ENCODE assay signal across 18 mouse cellular contexts in genomic region chrX:164038882-164039281, GRCm38 (mm10). TPM values are rescaled to one million over a fixed set of nuclear protein-coding genes. Genes with fewer than 3 reads are reported as not detected.
DNase-seq lines count a peak whose midpoint lies in the region; ATAC-seq lines count a peak whose summit lies in the region.
"Had no signal": no experiment of that assay in that cellular context is flagged by ENCODE, and none has a peak within 500 bp of the region (broad histone marks: within the 10 kb centered on the region; RNA-seq: fewer than 3 reads in every experiment).

No protein-coding gene starts in this region.

- H3K27me3 ChIP-seq in embryonic facial prominence, embryonic 14.5 days (replicated peaks; ENCODE audit: control insufficient read depth, insufficient read depth, low read length) = peaks cover 5% of the 10 kb centered on the region; the same call in 1 of the 2 replicates
- peaks cover 77% of the 10 kb centered on the region for H3K27me3 ChIP-seq in embryonic facial prominence, embryonic 10.5 days (replicated peaks; ENCODE audit: low read depth, poor library complexity, severe bottlenecking)
- peaks cover 5% of the 10 kb centered on the region; the same call in 1 of the 2 replicates for H3K27me3 ChIP-seq in midbrain, embryonic 12.5 days
- peaks cover 2% of the 10 kb centered on the region; the same call in 1 of the 2 replicates for H3K27me3 ChIP-seq in midbrain, embryonic 11.5 days (ENCODE audit: control insufficient read depth, insufficient read depth, low read length)
- no peaks in the 10 kb centered on the region for H3K27me3 ChIP-seq in forebrain, embryonic 16.5 days (replicated peaks; ENCODE audit: control insufficient read depth, insufficient read depth, low read length)
- H3K27me3 ChIP-seq in intestine, embryonic 15.5 days (replicated peaks) = peaks cover 3% of the 10 kb centered on the region; the same call in 1 of the 2 replicates
- H3K27me3 ChIP-seq: neural tube, embryonic 15.5 days had no signal

- peak; percentile 35 for DNase-seq in embryonic facial prominence, embryonic 14.5 days (ENCODE audit: low spot score)
- DNase-seq in embryonic facial prominence, embryonic 10.5 days (ENCODE audit: low spot score) = no peak
- DNase-seq in midbrain, embryonic 11.5 days (ENCODE audit: low spot score, missing footprints) = no peak
- DNase-seq in retina, postnatal 1 day = peak; percentile 92
- DNase-seq in heart, postnatal 10 days = no peak
- DNase-seq: cerebellum, adult 11-12 months; lung, embryonic 14.5 days; right cerebral cortex, postnatal 14 days; thymus, postnatal 4 days had no signal

- ATAC-seq in embryonic facial prominence, embryonic 14.5 days (ENCODE audit: low read depth) = peak; percentile 71
- peak; percentile 66 for ATAC-seq in midbrain, embryonic 12.5 days (ENCODE audit: low FRiP score, low read depth)
- ATAC-seq in midbrain, embryonic 11.5 days (ENCODE audit: low FRiP score) = no peak
- peak; percentile 75 for ATAC-seq in forebrain, embryonic 16.5 days
- ATAC-seq in intestine, embryonic 15.5 days = no peak

- intact Hi-C loops in heart, postnatal 10 days (cut with DNase I) = no loop called here

- H3K4me1 ChIP-seq in embryonic facial prominence, embryonic 14.5 days (ENCODE audit: control insufficient read depth, insufficient read depth, low read length) = no peaks in the 10 kb centered on the region
- no peaks in the 10 kb centered on the region for H3K4me1 ChIP-seq in embryonic facial prominence, embryonic 10.5 days
- no peaks in the 10 kb centered on the region for H3K4me1 ChIP-seq in midbrain, embryonic 12.5 days
- H3K4me1 ChIP-seq in midbrain, embryonic 11.5 days (ENCODE audit: control insufficient read depth, insufficient read depth, low read length) = no peaks in the 10 kb centered on the region
- H3K4me1 ChIP-seq in forebrain, embryonic 16.5 days (replicated peaks; ENCODE audit: control insufficient read depth, insufficient read depth, low read length) = no peaks in the 10 kb centered on the region
- no peaks in the 10 kb centered on the region for H3K4me1 ChIP-seq in intestine, embryonic 15.5 days (replicated peaks)
- H3K4me1 ChIP-seq: neural tube, embryonic 15.5 days had no signal

- no peak overlapping the region for H3K27ac ChIP-seq in embryonic facial prominence, embryonic 14.5 days (replicated peaks; ENCODE audit: low read depth, low read length)
- H3K27ac ChIP-seq in embryonic facial prominence, embryonic 10.5 days (replicated peaks) = no peak overlapping the region
- no peak overlapping the region for H3K27ac ChIP-seq in midbrain, embryonic 12.5 days (replicated peaks)
- H3K27ac ChIP-seq in midbrain, embryonic 11.5 days (ENCODE audit: low read depth, low read length) = no peak overlapping the region
- no peak overlapping the region for H3K27ac ChIP-seq in forebrain, embryonic 16.5 days (ENCODE audit: low read length)
- no peak overlapping the region for H3K27ac ChIP-seq in intestine, embryonic 15.5 days
- H3K27ac ChIP-seq: neural tube, embryonic 15.5 days had no signal

- no peaks in the 10 kb centered on the region for H3K36me3 ChIP-seq in embryonic facial prominence, embryonic 14.5 days (ENCODE audit: control insufficient read depth, insufficient read depth, low read length)
- no peaks in the 10 kb centered on the region for H3K36me3 ChIP-seq in embryonic facial prominence, embryonic 10.5 days (replicated peaks)
- H3K36me3 ChIP-seq in midbrain, embryonic 12.5 days = no peaks in the 10 kb centered on the region
- H3K36me3 ChIP-seq in midbrain, embryonic 11.5 days (ENCODE audit: control insufficient read depth, insufficient read depth, low read length) = no peaks in the 10 kb centered on the region
- H3K36me3 ChIP-seq in forebrain, embryonic 16.5 days (ENCODE audit: control insufficient read depth, insufficient read depth) = no peaks in the 10 kb centered on the region
- no peaks in the 10 kb centered on the region for H3K36me3 ChIP-seq in intestine, embryonic 15.5 days
- H3K36me3 ChIP-seq: neural tube, embryonic 15.5 days had no signal

- no peak overlapping the region for H3K4me2 ChIP-seq in embryonic facial prominence, embryonic 14.5 days (ENCODE audit: low read depth, low read length)
- H3K4me2 ChIP-seq in midbrain, embryonic 12.5 days (replicated peaks) = no peak overlapping the region
- H3K4me2 ChIP-seq in midbrain, embryonic 11.5 days = no peak overlapping the region
- H3K4me2 ChIP-seq in forebrain, embryonic 16.5 days (ENCODE audit: low read length) = no peak overlapping the region
- no peak overlapping the region for H3K4me2 ChIP-seq in intestine, embryonic 15.5 days (replicated peaks)
- H3K4me2 ChIP-seq: liver, embryonic 11.5 days; lung, embryonic 14.5 days; neural tube, embryonic 15.5 days had no signal

- 48% methylated on average over 2 of the region's 2 CpGs for WGBS in embryonic facial prominence, embryonic 14.5 days
- WGBS in embryonic facial prominence, embryonic 10.5 days = 43% methylated on average over 2 of the region's 2 CpGs
- WGBS in midbrain, embryonic 12.5 days = 50% methylated on average over 2 of the region's 2 CpGs
- 48% methylated on average over 2 of the region's 2 CpGs for WGBS in midbrain, embryonic 11.5 days
- 17% methylated on average over 2 of the region's 2 CpGs for WGBS in forebrain, embryonic 16.5 days
- 59% methylated on average over 2 of the region's 2 CpGs for WGBS in intestine, embryonic 15.5 days

- no peak overlapping the region for H3K9ac ChIP-seq in embryonic facial prominence, embryonic 14.5 days (ENCODE audit: low read depth, low read length)
- H3K9ac ChIP-seq in midbrain, embryonic 12.5 days (replicated peaks) = no peak overlapping the region
- H3K9ac ChIP-seq in midbrain, embryonic 11.5 days (ENCODE audit: low read length) = no peak overlapping the region
- no peak overlapping the region for H3K9ac ChIP-seq in forebrain, embryonic 16.5 days (replicated peaks; ENCODE audit: low read depth, low read length)
- no peak overlapping the region for H3K9ac ChIP-seq in intestine, embryonic 15.5 days
- H3K9ac ChIP-seq: lung, embryonic 14.5 days; neural tube, embryonic 15.5 days had no signal

- no peaks in the 10 kb centered on the region for H3K9me3 ChIP-seq in embryonic facial prominence, embryonic 14.5 days (ENCODE audit: control insufficient read depth, low read length)
- H3K9me3 ChIP-seq in embryonic facial prominence, embryonic 10.5 days = no peaks in the 10 kb centered on the region
- H3K9me3 ChIP-seq in midbrain, embryonic 12.5 days = no peaks in the 10 kb centered on the region
- H3K9me3 ChIP-seq in midbrain, embryonic 11.5 days (ENCODE audit: control insufficient read depth, low read length) = no peaks in the 10 kb centered on the region
- no peaks in the 10 kb centered on the region for H3K9me3 ChIP-seq in forebrain, embryonic 16.5 days (ENCODE audit: control insufficient read depth, low read length)
- H3K9me3 ChIP-seq in intestine, embryonic 15.5 days = no peaks in the 10 kb centered on the region
- H3K9me3 ChIP-seq: neural tube, embryonic 15.5 days had no signal

- no peak overlapping the region for H3K4me3 ChIP-seq in embryonic facial prominence, embryonic 14.5 days (ENCODE audit: low read depth, low read length)
- no peak overlapping the region for H3K4me3 ChIP-seq in embryonic facial prominence, embryonic 10.5 days
- no peak overlapping the region for H3K4me3 ChIP-seq in midbrain, embryonic 12.5 days
- H3K4me3 ChIP-seq in midbrain, embryonic 11.5 days (ENCODE audit: low read depth, low read length) = no peak overlapping the region
- no peak overlapping the region for H3K4me3 ChIP-seq in forebrain, embryonic 16.5 days (replicated peaks; ENCODE audit: low read length)
- H3K4me3 ChIP-seq in intestine, embryonic 15.5 days (replicated peaks) = no peak overlapping the region
- H3K4me3 ChIP-seq: erythroblast, embryonic 14.5 days; neural tube, embryonic 15.5 days had no signal

RNA-seq across cellular contexts. Expression of gene Car5b, which starts 11.1 kb away (rescaled TPM):
- polyA plus RNA-seq in embryonic facial prominence, embryonic 14.5 days (2014; fragmentation: Nextera tagmentation; extraction: Ambion mirVana) = 0.47 and 0.50 TPM in 2 replicates
- polyA plus RNA-seq in embryonic facial prominence, embryonic 10.5 days (2016; fragmentation: Nextera tagmentation; extraction: Ambion mirVana) = 0.34 TPM in 2 replicates
- polyA plus RNA-seq in midbrain, embryonic 12.5 days (2016; fragmentation: Nextera tagmentation; extraction: Ambion mirVana) = 0.24 and 0.38 TPM in 2 replicates
- 0.30 and 0.37 TPM in 2 replicates for polyA plus RNA-seq in midbrain, embryonic 11.5 days (2014; fragmentation: Nextera tagmentation; extraction: Ambion mirVana)
- 0.38 and 0.55 TPM in 2 replicates for polyA plus RNA-seq in forebrain, embryonic 16.5 days (2015; fragmentation: Nextera tagmentation; extraction: Ambion mirVana)
- polyA plus RNA-seq in intestine, embryonic 15.5 days (2015; fragmentation: Nextera tagmentation; extraction: Ambion mirVana) = 0.50 and 0.77 TPM in 2 replicates
- total RNA-seq in heart, postnatal 10 days (2021) = 1 to 10 TPM in 1 of 2 experiments, under 1 TPM in 1; 0.74 to 1.2 TPM
- polyA plus RNA-seq: erythroblast, embryonic 14.5 days had no signal

RNA-seq across cellular contexts. Expression of gene Siah1b, which starts 37.4 kb away (rescaled TPM):
- 17.9 and 24.8 TPM in 2 replicates for polyA plus RNA-seq in embryonic facial prominence, embryonic 14.5 days (2014; fragmentation: Nextera tagmentation; extraction: Ambion mirVana)
- polyA plus RNA-seq in embryonic facial prominence, embryonic 10.5 days (2016; fragmentation: Nextera tagmentation; extraction: Ambion mirVana) = 45.8 and 47.0 TPM in 2 replicates
- 40.1 and 41.4 TPM in 2 replicates for polyA plus RNA-seq in midbrain, embryonic 12.5 days (2016; fragmentation: Nextera tagmentation; extraction: Ambion mirVana)
- polyA plus RNA-seq in midbrain, embryonic 11.5 days (2014; fragmentation: Nextera tagmentation; extraction: Ambion mirVana) = 49.8 and 50.9 TPM in 2 replicates
- polyA plus RNA-seq in forebrain, embryonic 16.5 days (2015; fragmentation: Nextera tagmentation; extraction: Ambion mirVana) = 20.8 and 28.3 TPM in 2 replicates
- polyA plus RNA-seq in intestine, embryonic 15.5 days (2015; fragmentation: Nextera tagmentation; extraction: Ambion mirVana) = 23.0 and 25.6 TPM in 2 replicates
- 1 to 10 TPM; 6.8 to 7.8 TPM for total RNA-seq in heart, postnatal 10 days (2021)

RNA-seq across cellular contexts. Expression of gene Cltrn, which starts 49.7 kb away (rescaled TPM):
- 0.15 and 0.33 TPM in 2 replicates for polyA plus RNA-seq in embryonic facial prominence, embryonic 14.5 days (2014; fragmentation: Nextera tagmentation; extraction: Ambion mirVana)
- 0.33 and 0.39 TPM in 2 replicates for polyA plus RNA-seq in embryonic facial prominence, embryonic 10.5 days (2016; fragmentation: Nextera tagmentation; extraction: Ambion mirVana)
- polyA plus RNA-seq in midbrain, embryonic 12.5 days (2016; fragmentation: Nextera tagmentation; extraction: Ambion mirVana) = not detected in 2 replicates
- polyA plus RNA-seq in midbrain, embryonic 11.5 days (2014; fragmentation: Nextera tagmentation; extraction: Ambion mirVana) = 0.34 TPM in 1 of 2 replicates, not detected in the other
- polyA plus RNA-seq in forebrain, embryonic 16.5 days (2015; fragmentation: Nextera tagmentation; extraction: Ambion mirVana) = 0.26 TPM in 1 of 2 replicates, not detected in the other
- 9.5 and 10.7 TPM in 2 replicates for polyA plus RNA-seq in intestine, embryonic 15.5 days (2015; fragmentation: Nextera tagmentation; extraction: Ambion mirVana)
- not detected for total RNA-seq in heart, postnatal 10 days (2021)
- total RNA-seq: left cerebral cortex, postnatal 10 days had no signal
- polyA plus RNA-seq: erythroblast, embryonic 14.5 days; gonadal fat pad, adult 2 months; heart, embryonic 14.5 days; neural tube, embryonic 15.5 days had no signal

Comparison
In these comparisons a context has a peak if more than half of its experiments do, and no peak if none do; other contexts are left out.
1. ATAC-seq: peak in embryonic facial prominence, embryonic 14.5 days (single experiment), midbrain, embryonic 12.5 days (single experiment) and forebrain, embryonic 16.5 days (single experiment); none in midbrain, embryonic 11.5 days (single experiment) and intestine, embryonic 15.5 days (single experiment).
2. DNase-seq: peak in embryonic facial prominence, embryonic 14.5 days (single experiment) and retina, postnatal 1 day (single experiment); none in embryonic facial prominence, embryonic 10.5 days (single experiment), midbrain, embryonic 11.5 days (single experiment) and heart, postnatal 10 days (0 of 2).